Mouse (Mus musculus): ENCODE measurements around the gene Rab37. TPM values are rescaled to one million over a fixed set of nuclear protein-coding genes. Genes with fewer than 3 reads are reported as not detected.

Gene Rab37
- polyA plus RNA-seq (2015; fragmentation: Nextera tagmentation; extraction: Ambion mirVana), result 2.2 and 2.3 TPM in 2 replicates

- H3K4me1 ChIP-seq (ENCODE audit: control insufficient read depth, insufficient read depth, low read length), result no peaks in the 10 kb centered on the region
- no peak within 1 kb of the TSS; the same call in 1 of the 2 replicates for H3K4me2 ChIP-seq (ENCODE audit: low read depth, low read length)
- peaks cover 5% of the 10 kb centered on the region; the same call in 1 of the 2 replicates for H3K9me3 ChIP-seq (replicated peaks; ENCODE audit: control insufficient read depth, low read length)
- no peaks in the 10 kb centered on the region for H3K36me3 ChIP-seq (ENCODE audit: control insufficient read depth, insufficient read depth, low read length)
- WGBS, result 1% methylated on average over 36 of the region's 36 CpGs
- peaks cover 11% of the 10 kb centered on the region; the same call in 1 of the 2 replicates for H3K27me3 ChIP-seq (ENCODE audit: control insufficient read depth, insufficient read depth, low read length)
- no peak within 1 kb of the TSS for H3K4me3 ChIP-seq (replicated peaks; ENCODE audit: low read length)
- peak; percentile 66 for ATAC-seq (ENCODE audit: insufficient read depth, low FRiP score)
- H3K9ac ChIP-seq (ENCODE audit: low read length), result no peak within 1 kb of the TSS
- H3K27ac ChIP-seq (ENCODE audit: low read length), result no peak within 1 kb of the TSS
Observed at GRCm38 (mm10) chr11:115091362-115091901, at the start of gene Rab37. Gene Rab37, plus strand, starts transcription at chr11:115091431.

- WGBS, result 71% methylated on average over 2 of the region's 2 CpGs
- Histone ChIP-seq H3K9ac (ENCODE audit: low read length) (no peak within 1 kb of the TSS), H3K9me3 (replicated peaks; ENCODE audit: control insufficient read depth, low read length) (no peaks in the 10 kb centered on the region), H3K4me3 (replicated peaks; ENCODE audit: low read length) (no peak within 1 kb of the TSS), H3K36me3 (ENCODE audit: control insufficient read depth, insufficient read depth, low read length) (no peaks in the 10 kb centered on the region), H3K4me1 (ENCODE audit: control insufficient read depth, insufficient read depth, low read length) (no peaks in the 10 kb centered on the region), H3K27ac (ENCODE audit: low read length) (no peak within 1 kb of the TSS), H3K27me3 (ENCODE audit: control insufficient read depth, insufficient read depth, low read length) (no peaks in the 10 kb centered on the region), H3K4me2 (ENCODE audit: low read depth, low read length) (no peak within 1 kb of the TSS)
- ATAC-seq (ENCODE audit: insufficient read depth, low FRiP score), result no peak
Observed at GRCm38 (mm10) chr11:115048259-115048658, 43.0 kb upstream of the Rab37 start, which contains the start of gene Cd300ld3. Gene Cd300ld3, minus strand, starts transcription at chr11:115048409.

- no peaks in the 10 kb centered on the region for H3K4me1 ChIP-seq (ENCODE audit: control insufficient read depth, insufficient read depth, low read length)
- no peak overlapping the region for H3K4me2 ChIP-seq (ENCODE audit: low read depth, low read length)
- H3K27ac ChIP-seq (ENCODE audit: low read length), result no peak overlapping the region
- WGBS, result 49% methylated on average over 3 of the region's 3 CpGs
- no peaks in the 10 kb centered on the region for H3K36me3 ChIP-seq (ENCODE audit: control insufficient read depth, insufficient read depth, low read length)
- H3K4me3 ChIP-seq (replicated peaks; ENCODE audit: low read length), result no peak overlapping the region
- no peaks in the 10 kb centered on the region for H3K27me3 ChIP-seq (ENCODE audit: control insufficient read depth, insufficient read depth, low read length)
- no peak for ATAC-seq (ENCODE audit: insufficient read depth, low FRiP score)
- H3K9me3 ChIP-seq (replicated peaks; ENCODE audit: control insufficient read depth, low read length), result no peaks in the 10 kb centered on the region
- no peak overlapping the region for H3K9ac ChIP-seq (ENCODE audit: low read length)
Observed at GRCm38 (mm10) chr11:115049282-115049895, 41.8 kb upstream of the Rab37 start.

- Histone ChIP-seq H3K4me1 (ENCODE audit: control insufficient read depth, insufficient read depth, low read length) (no peaks in the 10 kb centered on the region), H3K4me2 (ENCODE audit: low read depth, low read length) (no peak overlapping the region), H3K9ac (ENCODE audit: low read length) (no peak overlapping the region), H3K36me3 (ENCODE audit: control insufficient read depth, insufficient read depth, low read length) (no peaks in the 10 kb centered on the region), H3K9me3 (replicated peaks; ENCODE audit: control insufficient read depth, low read length) (no peaks in the 10 kb centered on the region), H3K4me3 (replicated peaks; ENCODE audit: low read length) (no peak overlapping the region), H3K27me3 (ENCODE audit: control insufficient read depth, insufficient read depth, low read length) (no peaks in the 10 kb centered on the region), H3K27ac (ENCODE audit: low read length) (no peak overlapping the region)
- WGBS, result 3% methylated on average over 9 of the region's 9 CpGs
- ATAC-seq (ENCODE audit: insufficient read depth, low FRiP score), result no peak
Observed at GRCm38 (mm10) chr11:115052206-115052605, 39.0 kb upstream of the Rab37 start.

- Histone ChIP-seq H3K27ac (ENCODE audit: low read length) (no peak overlapping the region), H3K9ac (ENCODE audit: low read length) (no peak overlapping the region), H3K4me1 (ENCODE audit: control insufficient read depth, insufficient read depth, low read length) (no peaks in the 10 kb centered on the region), H3K9me3 (replicated peaks; ENCODE audit: control insufficient read depth, low read length) (no peaks in the 10 kb centered on the region), H3K27me3 (ENCODE audit: control insufficient read depth, insufficient read depth, low read length) (no peaks in the 10 kb centered on the region), H3K4me3 (replicated peaks; ENCODE audit: low read length) (no peak overlapping the region), H3K4me2 (ENCODE audit: low read depth, low read length) (no peak overlapping the region), H3K36me3 (ENCODE audit: control insufficient read depth, insufficient read depth, low read length) (no peaks in the 10 kb centered on the region)
- 92% methylated on average over 1 of the region's 1 CpGs for WGBS
- ATAC-seq (ENCODE audit: insufficient read depth, low FRiP score), result no peak
Observed at GRCm38 (mm10) chr11:115052991-115053390, 38.2 kb upstream of the Rab37 start.

- H3K9ac ChIP-seq (ENCODE audit: low read length), result no peak overlapping the region
- no peaks in the 10 kb centered on the region for H3K36me3 ChIP-seq (ENCODE audit: control insufficient read depth, insufficient read depth, low read length)
- H3K27ac ChIP-seq (ENCODE audit: low read length), result no peak overlapping the region
- no peak overlapping the region for H3K4me2 ChIP-seq (ENCODE audit: low read depth, low read length)
- H3K27me3 ChIP-seq (ENCODE audit: control insufficient read depth, insufficient read depth, low read length), result no peaks in the 10 kb centered on the region
- H3K9me3 ChIP-seq (replicated peaks; ENCODE audit: control insufficient read depth, low read length), result no peaks in the 10 kb centered on the region
- no peak overlapping the region for H3K4me3 ChIP-seq (replicated peaks; ENCODE audit: low read length)
- no peak for ATAC-seq (ENCODE audit: insufficient read depth, low FRiP score)
- H3K4me1 ChIP-seq (ENCODE audit: control insufficient read depth, insufficient read depth, low read length), result no peaks in the 10 kb centered on the region
Observed at GRCm38 (mm10) chr11:115054537-115054936, 36.7 kb upstream of the Rab37 start.

GRCm38 (mm10) chr11:115058701-115059100, 32.5 kb upstream of the Rab37 start:
- H3K9me3 ChIP-seq (replicated peaks; ENCODE audit: control insufficient read depth, low read length), result no peaks in the 10 kb centered on the region
- no peak overlapping the region for H3K27ac ChIP-seq (ENCODE audit: low read length)
- no peaks in the 10 kb centered on the region for H3K27me3 ChIP-seq (ENCODE audit: control insufficient read depth, insufficient read depth, low read length)
- no peak for ATAC-seq (ENCODE audit: insufficient read depth, low FRiP score)
- H3K4me3 ChIP-seq (replicated peaks; ENCODE audit: low read length), result no peak overlapping the region
- 76% methylated on average over 4 of the region's 4 CpGs for WGBS
- H3K36me3 ChIP-seq (ENCODE audit: control insufficient read depth, insufficient read depth, low read length), result no peaks in the 10 kb centered on the region
- no peak overlapping the region for H3K9ac ChIP-seq (ENCODE audit: low read length)
- no peaks in the 10 kb centered on the region for H3K4me1 ChIP-seq (ENCODE audit: control insufficient read depth, insufficient read depth, low read length)
- no peak overlapping the region for H3K4me2 ChIP-seq (ENCODE audit: low read depth, low read length)

GRCm38 (mm10) chr11:115059797-115060196, 31.4 kb upstream of the Rab37 start:
- Histone ChIP-seq H3K36me3 (ENCODE audit: control insufficient read depth, insufficient read depth, low read length) (no peaks in the 10 kb centered on the region), H3K9ac (ENCODE audit: low read length) (no peak overlapping the region), H3K4me3 (replicated peaks; ENCODE audit: low read length) (no peak overlapping the region), H3K4me2 (ENCODE audit: low read depth, low read length) (no peak overlapping the region), H3K9me3 (replicated peaks; ENCODE audit: control insufficient read depth, low read length) (no peaks in the 10 kb centered on the region), H3K27ac (ENCODE audit: low read length) (no peak overlapping the region), H3K27me3 (ENCODE audit: control insufficient read depth, insufficient read depth, low read length) (no peaks in the 10 kb centered on the region), H3K4me1 (ENCODE audit: control insufficient read depth, insufficient read depth, low read length) (no peaks in the 10 kb centered on the region)
- ATAC-seq (ENCODE audit: insufficient read depth, low FRiP score), result no peak
- 80% methylated on average over 2 of the region's 2 CpGs for WGBS

GRCm38 (mm10) chr11:115062077-115062476, 29.2 kb upstream of the Rab37 start, which contains the start of gene Cd300e:
Gene Cd300e, minus strand, starts transcription at chr11:115062177.
- Histone ChIP-seq H3K27ac (ENCODE audit: low read length) (no peak within 1 kb of the TSS), H3K9ac (ENCODE audit: low read length) (no peak within 1 kb of the TSS), H3K4me2 (ENCODE audit: low read depth, low read length) (no peak within 1 kb of the TSS), H3K36me3 (ENCODE audit: control insufficient read depth, insufficient read depth, low read length) (no peaks in the 10 kb centered on the region), H3K4me3 (replicated peaks; ENCODE audit: low read length) (no peak within 1 kb of the TSS), H3K4me1 (ENCODE audit: control insufficient read depth, insufficient read depth, low read length) (no peaks in the 10 kb centered on the region), H3K9me3 (replicated peaks; ENCODE audit: control insufficient read depth, low read length) (no peaks in the 10 kb centered on the region), H3K27me3 (ENCODE audit: control insufficient read depth, insufficient read depth, low read length) (no peaks in the 10 kb centered on the region)
- ATAC-seq (ENCODE audit: insufficient read depth, low FRiP score), result no peak
- WGBS, result 32% methylated on average over 5 of the region's 5 CpGs

Data from stomach, embryonic 16.5 days (tissue).